16 mouse cellular contexts compared by ENCODE assay signal in the genomic region with DNA sequence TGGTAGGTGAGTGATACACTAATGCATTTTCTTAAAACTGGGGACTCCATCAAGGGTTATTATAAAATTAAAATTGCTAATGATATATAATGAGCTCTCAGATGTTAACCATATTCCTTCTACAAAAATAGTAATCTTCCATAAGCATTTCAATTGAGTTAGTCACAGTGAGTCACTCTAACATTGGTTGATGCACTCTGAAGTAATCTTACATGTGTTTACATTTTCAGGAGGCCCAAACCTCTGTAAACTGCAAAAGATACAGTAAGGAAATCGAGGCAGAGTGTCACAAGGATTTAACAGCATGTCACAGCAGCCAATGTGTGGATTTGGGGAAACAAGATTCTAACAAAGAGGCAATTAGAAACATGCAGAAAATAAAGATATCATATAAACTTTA.
"Had no signal": no experiment of that assay in that cellular context is flagged by ENCODE, and none has a peak within 500 bp of the region (broad histone marks: within the 10 kb centered on the region; RNA-seq: fewer than 3 reads in every experiment).

No protein-coding gene starts in this region.

- H3K9me3 ChIP-seq: neural tube, embryonic 13.5 days; neural tube, embryonic 15.5 days; stomach, embryonic 15.5 days had no signal

- H3K27me3 ChIP-seq: neural tube, embryonic 13.5 days; neural tube, embryonic 15.5 days; stomach, embryonic 15.5 days had no signal

- H3K4me3 ChIP-seq: neural tube, embryonic 13.5 days; neural tube, embryonic 15.5 days; stomach, embryonic 15.5 days had no signal

- H3K4me1 ChIP-seq: neural tube, embryonic 13.5 days; neural tube, embryonic 15.5 days; stomach, embryonic 15.5 days had no signal

- H3K36me3 ChIP-seq: neural tube, embryonic 13.5 days; neural tube, embryonic 15.5 days; stomach, embryonic 15.5 days had no signal

- H3K9ac ChIP-seq: neural tube, embryonic 13.5 days; neural tube, embryonic 15.5 days; stomach, embryonic 15.5 days had no signal

- H3K4me2 ChIP-seq: neural tube, embryonic 13.5 days; neural tube, embryonic 15.5 days; stomach, embryonic 15.5 days had no signal

- H3K27ac ChIP-seq: neural tube, embryonic 13.5 days; neural tube, embryonic 15.5 days; stomach, embryonic 15.5 days; stomach, postnatal 0 days had no signal

- DNase-seq: retina, postnatal 1 day; right cerebral cortex, adult 18-20 months; right cerebral cortex, postnatal 14 days; right cerebral cortex, postnatal 25 days; right cerebral cortex, postnatal 4 days; spleen, adult 18-20 months; thymus, adult 18-20 months; thymus, adult 2 months; thymus, postnatal 14 days; thymus, postnatal 25 days; thymus, postnatal 36 days; thymus, postnatal 4 days had no signal
